23 mouse cellular contexts compared by ENCODE assay signal in the genomic region with DNA sequence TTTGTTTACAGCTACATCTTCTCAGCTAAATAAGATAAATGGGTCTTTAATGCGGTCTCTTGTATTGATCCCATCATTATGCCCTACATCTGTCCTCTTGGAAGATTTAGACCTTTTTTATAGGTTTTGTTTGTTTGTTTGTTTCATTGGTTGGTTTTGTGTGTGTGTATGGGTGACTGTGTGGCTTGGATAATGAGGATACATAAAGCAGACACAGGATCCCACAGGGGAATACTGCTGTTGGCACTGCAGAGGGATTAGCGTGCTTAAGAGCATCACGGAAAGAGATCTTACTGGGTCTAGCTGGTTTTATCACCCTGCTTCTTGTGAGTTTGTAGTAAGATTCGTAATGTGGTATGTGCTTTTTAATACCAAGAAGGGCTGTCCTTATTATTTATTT. TPM values are rescaled to one million over a fixed set of nuclear protein-coding genes. Genes with fewer than 3 reads are reported as not detected.
DNase-seq lines count a peak whose midpoint lies in the region; ATAC-seq and TF ChIP-seq lines count a peak whose summit lies in the region.
"Had no signal": no experiment of that assay in that cellular context is flagged by ENCODE, and none has a peak within 500 bp of the region (broad histone marks: within the 10 kb centered on the region; RNA-seq: fewer than 3 reads in every experiment).

No protein-coding gene starts in this region.

- WGBS in hindbrain, postnatal 0 days, result 66% methylated on average over 4 of the region's 4 CpGs
- WGBS in hindbrain, embryonic 11.5 days, result 81% methylated on average over 4 of the region's 4 CpGs
- WGBS in midbrain, postnatal 0 days, result 54% methylated on average over 4 of the region's 4 CpGs
- WGBS in midbrain, embryonic 16.5 days, result 59% methylated on average over 4 of the region's 4 CpGs
- WGBS in intestine, embryonic 15.5 days, result 92% methylated on average over 4 of the region's 4 CpGs

- peak; percentile 55 for DNase-seq in hindbrain, postnatal 0 days (ENCODE audit: low spot score)
- DNase-seq in hindbrain, embryonic 11.5 days (ENCODE audit: low spot score), result no peak
- peak; percentile 41 for DNase-seq in midbrain, postnatal 0 days (ENCODE audit: low spot score)
- peak; percentile 61 for DNase-seq in retina, adult 2 months (ENCODE audit: low read depth, low spot score)
- no peak for DNase-seq in frontal cortex, postnatal 14 days (ENCODE audit: low spot score in 2 of 2)
- DNase-seq: adrenal gland, postnatal 14 days; cerebellum, adult 2 months; embryo, embryonic 11 days; forebrain, postnatal 0 days; gastrocnemius, adult 2 months; gastrocnemius, postnatal 25 days; heart, adult 11 months; heart, postnatal 36 days had no signal

- no peaks in the 10 kb centered on the region for H3K9me3 ChIP-seq in hindbrain, postnatal 0 days (ENCODE audit: low read length)
- H3K9me3 ChIP-seq in hindbrain, embryonic 11.5 days (ENCODE audit: control insufficient read depth, low read length), result no peaks in the 10 kb centered on the region
- H3K9me3 ChIP-seq in midbrain, postnatal 0 days (ENCODE audit: low read length), result no peaks in the 10 kb centered on the region
- no peaks in the 10 kb centered on the region for H3K9me3 ChIP-seq in midbrain, embryonic 16.5 days (replicated peaks; ENCODE audit: control insufficient read depth, low read length, poor library complexity, severe bottlenecking)
- no peaks in the 10 kb centered on the region for H3K9me3 ChIP-seq in intestine, embryonic 15.5 days
- H3K9me3 ChIP-seq: embryonic facial prominence, embryonic 13.5 days; forebrain, embryonic 13.5 days; heart, embryonic 13.5 days had no signal

- TF ChIP-seq CTCF in hindbrain, postnatal 0 days (IDR thresholded peaks at IDR 0.05; ENCODE audit: low read depth), result no peak
- no peak for TF ChIP-seq CTCF in midbrain, postnatal 0 days (IDR thresholded peaks at IDR 0.05)

- no peaks in the 10 kb centered on the region for H3K4me1 ChIP-seq in hindbrain, postnatal 0 days (ENCODE audit: insufficient read depth, low read length)
- H3K4me1 ChIP-seq in hindbrain, embryonic 11.5 days (replicated peaks; ENCODE audit: control insufficient read depth, insufficient read depth, low read length), result no peaks in the 10 kb centered on the region
- H3K4me1 ChIP-seq in midbrain, postnatal 0 days (ENCODE audit: insufficient read depth, low read length), result no peaks in the 10 kb centered on the region
- peaks cover 2% of the 10 kb centered on the region; the same call in 1 of the 2 replicates for H3K4me1 ChIP-seq in midbrain, embryonic 16.5 days (ENCODE audit: control insufficient read depth, insufficient read depth, low read length)
- H3K4me1 ChIP-seq in intestine, embryonic 15.5 days (replicated peaks), result no peaks in the 10 kb centered on the region
- H3K4me1 ChIP-seq: embryonic facial prominence, embryonic 13.5 days; forebrain, embryonic 13.5 days; heart, embryonic 13.5 days; hindbrain, embryonic 12.5 days had no signal

- ATAC-seq in hindbrain, postnatal 0 days, result no peak
- no peak for ATAC-seq in hindbrain, embryonic 11.5 days (ENCODE audit: low FRiP score)
- no peak for ATAC-seq in midbrain, postnatal 0 days (ENCODE audit: low FRiP score)
- no peak for ATAC-seq in midbrain, embryonic 16.5 days
- no peak for ATAC-seq in intestine, embryonic 15.5 days
- ATAC-seq: activated CD4-positive, CD25-positive, alpha-beta regulatory T cell, adult 4 months; forebrain, embryonic 13.5 days; forebrain, postnatal 0 days; hindbrain, embryonic 16.5 days; Patski had no signal

- H3K4me3 ChIP-seq in hindbrain, postnatal 0 days (ENCODE audit: low read length), result no peak overlapping the region
- H3K4me3 ChIP-seq in hindbrain, embryonic 11.5 days (ENCODE audit: low read depth, low read length), result no peak overlapping the region
- H3K4me3 ChIP-seq in midbrain, postnatal 0 days (ENCODE audit: low read depth, low read length), result no peak overlapping the region
- H3K4me3 ChIP-seq in midbrain, embryonic 16.5 days (ENCODE audit: low read depth, low read length), result no peak overlapping the region
- H3K4me3 ChIP-seq in intestine, embryonic 15.5 days (replicated peaks), result no peak overlapping the region
- H3K4me3 ChIP-seq: embryonic facial prominence, embryonic 13.5 days; forebrain, embryonic 13.5 days; gastrocnemius, adult 2 months; heart, embryonic 13.5 days; hindbrain, embryonic 12.5 days had no signal

- H3K36me3 ChIP-seq in hindbrain, postnatal 0 days (ENCODE audit: insufficient read depth, low read length), result no peaks in the 10 kb centered on the region
- no peaks in the 10 kb centered on the region for H3K36me3 ChIP-seq in hindbrain, embryonic 11.5 days (ENCODE audit: control insufficient read depth, insufficient read depth, low read length)
- no peaks in the 10 kb centered on the region for H3K36me3 ChIP-seq in midbrain, postnatal 0 days (ENCODE audit: insufficient read depth, low read length)
- H3K36me3 ChIP-seq in midbrain, embryonic 16.5 days (ENCODE audit: control insufficient read depth, insufficient read depth, low read length), result no peaks in the 10 kb centered on the region
- H3K36me3 ChIP-seq in intestine, embryonic 15.5 days, result no peaks in the 10 kb centered on the region; the same call in 1 of the 2 replicates
- H3K36me3 ChIP-seq: embryonic facial prominence, embryonic 13.5 days; heart, embryonic 13.5 days; hindbrain, embryonic 12.5 days had no signal

- no peak overlapping the region for H3K9ac ChIP-seq in hindbrain, postnatal 0 days (replicated peaks; ENCODE audit: low read length)
- H3K9ac ChIP-seq in hindbrain, embryonic 11.5 days (ENCODE audit: low read depth, low read length), result no peak overlapping the region
- no peak overlapping the region for H3K9ac ChIP-seq in midbrain, postnatal 0 days (replicated peaks; ENCODE audit: low read length, poor library complexity, severe bottlenecking)
- no peak overlapping the region for H3K9ac ChIP-seq in midbrain, embryonic 16.5 days (ENCODE audit: low read depth, low read length)
- no peak overlapping the region for H3K9ac ChIP-seq in intestine, embryonic 15.5 days
- H3K9ac ChIP-seq: embryonic facial prominence, embryonic 13.5 days; forebrain, embryonic 13.5 days; forebrain, postnatal 0 days; heart, embryonic 13.5 days; hindbrain, embryonic 12.5 days had no signal

- no peaks in the 10 kb centered on the region for H3K27me3 ChIP-seq in hindbrain, postnatal 0 days (ENCODE audit: insufficient read depth, low read length)
- no peaks in the 10 kb centered on the region for H3K27me3 ChIP-seq in hindbrain, embryonic 11.5 days (ENCODE audit: control insufficient read depth, insufficient read depth, low read length)
- no peaks in the 10 kb centered on the region for H3K27me3 ChIP-seq in midbrain, postnatal 0 days (ENCODE audit: insufficient read depth, low read length)
- no peaks in the 10 kb centered on the region for H3K27me3 ChIP-seq in midbrain, embryonic 16.5 days (ENCODE audit: control insufficient read depth, insufficient read depth, low read depth, low read length)
- no peaks in the 10 kb centered on the region for H3K27me3 ChIP-seq in intestine, embryonic 15.5 days (replicated peaks)
- H3K27me3 ChIP-seq: CH12.LX; embryonic facial prominence, embryonic 13.5 days; forebrain, embryonic 13.5 days; heart, embryonic 13.5 days; hindbrain, embryonic 12.5 days; Patski had no signal

- no peak overlapping the region for H3K4me2 ChIP-seq in hindbrain, postnatal 0 days (ENCODE audit: low read depth, low read length)
- no peak overlapping the region for H3K4me2 ChIP-seq in hindbrain, embryonic 11.5 days (replicated peaks; ENCODE audit: low read depth, low read length)
- H3K4me2 ChIP-seq in midbrain, postnatal 0 days (ENCODE audit: low read depth, low read length, poor library complexity, severe bottlenecking), result no peak overlapping the region
- H3K4me2 ChIP-seq in midbrain, embryonic 16.5 days (ENCODE audit: low read length), result no peak overlapping the region
- H3K4me2 ChIP-seq in intestine, embryonic 15.5 days (replicated peaks), result no peak overlapping the region
- H3K4me2 ChIP-seq: embryonic facial prominence, embryonic 13.5 days; forebrain, embryonic 13.5 days; heart, embryonic 13.5 days; hindbrain, embryonic 12.5 days had no signal

- no peak overlapping the region for H3K27ac ChIP-seq in hindbrain, postnatal 0 days
- H3K27ac ChIP-seq in hindbrain, embryonic 11.5 days (ENCODE audit: low read depth, low read length), result no peak overlapping the region
- H3K27ac ChIP-seq in midbrain, postnatal 0 days (ENCODE audit: low read depth, low read length), result no peak overlapping the region
- no peak overlapping the region for H3K27ac ChIP-seq in midbrain, embryonic 16.5 days (ENCODE audit: low read length)
- no peak overlapping the region for H3K27ac ChIP-seq in intestine, embryonic 15.5 days
- H3K27ac ChIP-seq: embryonic facial prominence, embryonic 13.5 days; forebrain, embryonic 13.5 days; gastrocnemius, adult 2 months; heart, embryonic 13.5 days; hindbrain, embryonic 12.5 days had no signal

RNA-seq across cellular contexts. Expression of a gene that starts 10.8 kb away (rescaled TPM):
- total RNA-seq in hindbrain, postnatal 0 days (2014; rRNA removed), result 23.9 and 25.6 TPM in 2 replicates
- polyA plus RNA-seq in hindbrain, postnatal 0 days (2015; fragmentation: Nextera tagmentation; extraction: Ambion mirVana), result 22.0 and 25.1 TPM in 2 replicates
- polyA plus RNA-seq in hindbrain, embryonic 11.5 days (2014; fragmentation: Nextera tagmentation; extraction: Ambion mirVana), result 40.4 and 43.4 TPM in 2 replicates
- 22.1 and 34.3 TPM in 2 replicates for total RNA-seq in midbrain, postnatal 0 days (2014; rRNA removed)
- polyA plus RNA-seq in midbrain, postnatal 0 days (2015; fragmentation: Nextera tagmentation; extraction: Ambion mirVana), result 22.1 and 23.5 TPM in 2 replicates
- 40.9 and 41.1 TPM in 2 replicates for polyA plus RNA-seq in midbrain, embryonic 16.5 days (2015; fragmentation: Nextera tagmentation; extraction: Ambion mirVana)
- polyA plus RNA-seq in intestine, embryonic 15.5 days (2015; fragmentation: Nextera tagmentation; extraction: Ambion mirVana), result 16.4 and 18.5 TPM in 2 replicates

RNA-seq across cellular contexts. Expression of a gene that starts 29.9 kb away (rescaled TPM):
- 18.7 and 23.4 TPM in 2 replicates for total RNA-seq in hindbrain, postnatal 0 days (2014; rRNA removed)
- polyA plus RNA-seq in hindbrain, postnatal 0 days (2015; fragmentation: Nextera tagmentation; extraction: Ambion mirVana), result 12.4 and 13.2 TPM in 2 replicates
- 15.8 and 21.9 TPM in 2 replicates for polyA plus RNA-seq in hindbrain, embryonic 11.5 days (2014; fragmentation: Nextera tagmentation; extraction: Ambion mirVana)
- 28.3 and 53.3 TPM in 2 replicates for total RNA-seq in midbrain, postnatal 0 days (2014; rRNA removed)
- 9.9 and 13.4 TPM in 2 replicates for polyA plus RNA-seq in midbrain, postnatal 0 days (2015; fragmentation: Nextera tagmentation; extraction: Ambion mirVana)
- 26.2 and 26.8 TPM in 2 replicates for polyA plus RNA-seq in midbrain, embryonic 16.5 days (2015; fragmentation: Nextera tagmentation; extraction: Ambion mirVana)
- 7.6 and 9.3 TPM in 2 replicates for polyA plus RNA-seq in intestine, embryonic 15.5 days (2015; fragmentation: Nextera tagmentation; extraction: Ambion mirVana)

Comparison
In these comparisons a context has a peak if more than half of its experiments do, and no peak if none do; other contexts are left out.
1. DNase-seq: peak in hindbrain, postnatal 0 days (single experiment), midbrain, postnatal 0 days (single experiment) and retina, adult 2 months (single experiment); none in hindbrain, embryonic 11.5 days (single experiment) and frontal cortex, postnatal 14 days (0 of 2).